Mouse (Mus musculus) intestine, embryonic 16.5 days (tissue): ENCODE measurements around the gene Ccne1. TPM values are rescaled to one million over a fixed set of nuclear protein-coding genes. Genes with fewer than 3 reads are reported as not detected.
A peak's percentile ranks its signal among the peaks of the same experiment; 100 is the strongest.

ENCODE experiments used
- ATAC-seq: fragments of 200-750 bp; cut with Nextera tagmentation; 2 replicates; pipeline ENCODE4 v1.8.0; 2017; ENCODE audit warnings: moderate TSS enrichment, moderate library complexity
- H3K27ac ChIP-seq: fragments of 300-500 bp; sonication (generic); 2 replicates; pipeline ENCODE4 v1.5.1; 2014; ENCODE audit warnings: mild to moderate bottlenecking, low read length
- H3K27me3 ChIP-seq: fragments of 300-500 bp; sonication (generic); replicated peaks from 2 replicates; pipeline ENCODE4 v1.6.1; 2014; ENCODE audit warnings: low read length, control low read depth, mixed read lengths; ENCODE audit not compliant: control insufficient read depth, insufficient read depth
- H3K36me3 ChIP-seq: fragments of 300-500 bp; sonication (generic); 2 replicates; pipeline ENCODE4 v1.6.1; 2014; ENCODE audit warnings: low read length, control low read depth; ENCODE audit not compliant: control insufficient read depth, insufficient read depth
- H3K4me1 ChIP-seq: fragments of 300-500 bp; sonication (generic); 2 replicates; pipeline ENCODE4 v1.6.1; 2014; ENCODE audit warnings: low read length, control low read depth, mixed read lengths; ENCODE audit not compliant: control insufficient read depth, insufficient read depth
- H3K4me2 ChIP-seq: fragments of 300-500 bp; sonication (generic); 2 replicates; pipeline ENCODE4 v1.6.1; 2014; ENCODE audit warnings: low read depth, low read length, control low read depth
- H3K4me3 ChIP-seq: fragments of 300-500 bp; sonication (generic); 2 replicates; pipeline ENCODE4 v1.5.1; 2014; ENCODE audit warnings: mild to moderate bottlenecking, low read length
- H3K9ac ChIP-seq: fragments of 300-500 bp; sonication (generic); 2 replicates; pipeline ENCODE4 v1.6.1; 2014; ENCODE audit warnings: low read depth, low read length
- H3K9me3 ChIP-seq: fragments of 300-500 bp; sonication (generic); 2 replicates; pipeline ENCODE4 v1.6.1; 2016; ENCODE audit warnings: low read length, control low read depth; ENCODE audit not compliant: control insufficient read depth
- WGBS: fragments of 180-500 bp; shearing (Covaris S2); extraction: QIAGEN DNeasy Blood & Tissue Kit; methylation state at CpG from one replicate; pipeline ENCODE4 v1.1.7; 2014; 5-methylcytosine and 5-hydroxymethylcytosine counted together
- polyA plus RNA-seq: library from polyadenylated mRNA; unstranded; fragments of >200 nt; fragmentation: Nextera tagmentation; extraction: Ambion mirVana; gene quantifications from 2 replicates; pipeline ENCODE4 v1.2.1, GENCODE M21; 2015

The Ccne1 gene
- polyA plus RNA-seq, 1 experiment from 2014 or later = 55.9 TPM

DNA sequence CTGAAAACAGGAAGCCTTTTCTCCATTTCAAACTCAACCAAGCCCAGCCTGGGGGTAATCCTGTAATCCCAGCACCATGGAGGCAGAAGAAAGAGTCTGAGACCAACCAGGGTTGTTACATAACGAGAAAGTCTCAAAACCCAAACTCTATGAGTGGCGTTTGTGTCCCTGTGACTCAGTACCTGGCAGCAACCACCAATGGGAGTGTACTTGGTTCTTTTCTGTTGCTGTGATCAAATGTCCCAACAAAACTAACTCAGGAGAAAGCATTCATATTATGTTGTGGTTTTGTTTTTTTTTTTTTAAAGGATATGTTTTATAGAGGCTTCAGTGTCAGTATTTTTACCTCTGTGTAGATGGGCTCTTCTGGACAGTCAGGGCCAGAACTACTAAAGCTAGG lies 36.7 kb downstream of the Ccne1 start:
- no peaks in the 10 kb centered on the region for H3K9me3 ChIP-seq
- no peak overlapping the region for H3K4me3 ChIP-seq
- 54% methylated on average over 2 of the region's 2 CpGs for WGBS
- no peak overlapping the region for H3K9ac ChIP-seq
- H3K36me3 ChIP-seq = no peaks in the 10 kb centered on the region
- H3K27ac ChIP-seq = no peak overlapping the region
- H3K27me3 ChIP-seq = no peaks in the 10 kb centered on the region; the same call in 1 of the 2 replicates
- H3K4me1 ChIP-seq = no peaks in the 10 kb centered on the region; the same call in 1 of the 2 replicates
- no peak overlapping the region for H3K4me2 ChIP-seq
- no peak for ATAC-seq

DNA sequence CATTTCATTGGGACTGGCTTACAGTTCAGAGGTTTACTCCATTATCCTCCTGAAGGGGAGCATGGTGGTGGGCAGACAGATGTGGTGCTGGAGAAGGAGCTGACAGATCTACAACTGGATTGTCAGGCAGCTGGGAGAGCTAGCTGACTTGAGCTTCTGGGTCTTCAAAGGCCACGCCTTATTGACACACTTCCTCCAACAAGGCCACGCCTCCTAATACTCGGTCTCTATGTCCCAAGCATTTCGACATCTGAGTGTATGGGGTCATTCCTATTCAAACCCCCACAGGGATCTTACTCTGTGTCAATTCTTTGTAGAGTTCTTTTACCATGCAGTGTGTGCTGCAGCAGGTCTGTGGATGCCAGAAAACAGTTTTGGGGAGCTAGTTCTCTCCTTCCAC lies 42.9 kb downstream of the Ccne1 start:
- Histone ChIP-seq H3K36me3 (no peaks in the 10 kb centered on the region), H3K4me2 (no peak overlapping the region), H3K4me1 (0 out of 2 replicates have a peak, but pooled peaks cover 4% of the 10 kb centered on the region), H3K27me3 (no peaks in the 10 kb centered on the region), H3K4me3 (no peak overlapping the region), H3K9ac (no peak overlapping the region), H3K27ac (no peak overlapping the region), H3K9me3 (no peaks in the 10 kb centered on the region)
- WGBS = 37% methylated on average over 4 of the region's 4 CpGs
- ATAC-seq = no peak

DNA sequence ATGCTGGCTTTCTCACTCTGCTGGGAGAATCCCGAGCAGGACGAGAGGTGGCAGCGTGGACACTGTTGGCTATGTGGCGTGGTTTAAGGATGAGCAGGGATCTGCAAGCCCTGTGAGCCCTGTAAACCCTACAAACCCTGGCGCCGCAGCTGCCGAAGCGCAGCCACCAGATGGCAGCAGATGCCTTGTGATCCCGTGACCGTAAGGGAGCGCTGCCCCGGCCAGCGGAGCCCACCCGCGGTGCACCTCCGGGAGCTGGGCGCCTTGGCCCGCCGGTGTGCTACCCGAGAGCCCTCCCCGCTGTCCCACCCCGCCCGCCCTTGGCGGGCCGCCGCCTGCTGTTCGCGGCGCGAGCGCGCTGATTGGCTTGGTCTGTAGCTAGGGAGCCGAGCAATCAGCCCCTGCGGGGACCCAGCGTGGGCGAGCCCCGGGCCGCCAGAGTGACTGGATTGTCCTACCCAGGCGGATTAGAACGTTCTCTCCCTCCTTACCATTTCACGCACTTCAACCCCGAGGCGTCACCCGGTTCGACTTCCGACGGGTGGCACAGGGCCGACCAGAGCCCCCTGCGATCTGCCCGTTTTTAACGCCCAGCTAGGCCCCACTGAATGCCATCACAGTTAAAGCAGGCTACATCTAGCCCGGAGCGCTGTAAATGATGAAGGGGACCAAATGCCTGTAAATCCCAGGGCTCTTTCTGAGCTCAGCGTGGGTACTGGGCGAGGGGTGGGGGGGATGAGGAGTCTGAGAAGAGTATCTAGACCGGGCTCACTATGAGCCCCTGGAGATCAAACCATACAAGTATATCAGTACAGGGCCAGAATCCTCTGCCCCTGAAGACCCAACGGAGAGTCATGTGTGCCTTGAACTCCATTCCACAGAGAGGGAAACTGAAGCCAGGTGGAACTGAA lies 46.0 kb downstream of the Ccne1 start:
- H3K9me3 ChIP-seq = no peaks in the 10 kb centered on the region
- H3K9ac ChIP-seq = peak overlapping the region; percentile 75
- ATAC-seq = peak; percentile 94
- H3K36me3 ChIP-seq = no peaks in the 10 kb centered on the region
- 0 out of 2 replicates have a peak, but pooled peaks cover 4% of the 10 kb centered on the region for H3K4me1 ChIP-seq
- peak overlapping the region; percentile 64 for H3K4me3 ChIP-seq
- 1% methylated on average over 57 of the region's 57 CpGs for WGBS
- peak overlapping the region; percentile 27; the same call in 1 of the 2 replicates for H3K27ac ChIP-seq
- H3K27me3 ChIP-seq = no peaks in the 10 kb centered on the region
- peak overlapping the region; percentile 90 for H3K4me2 ChIP-seq

DNA sequence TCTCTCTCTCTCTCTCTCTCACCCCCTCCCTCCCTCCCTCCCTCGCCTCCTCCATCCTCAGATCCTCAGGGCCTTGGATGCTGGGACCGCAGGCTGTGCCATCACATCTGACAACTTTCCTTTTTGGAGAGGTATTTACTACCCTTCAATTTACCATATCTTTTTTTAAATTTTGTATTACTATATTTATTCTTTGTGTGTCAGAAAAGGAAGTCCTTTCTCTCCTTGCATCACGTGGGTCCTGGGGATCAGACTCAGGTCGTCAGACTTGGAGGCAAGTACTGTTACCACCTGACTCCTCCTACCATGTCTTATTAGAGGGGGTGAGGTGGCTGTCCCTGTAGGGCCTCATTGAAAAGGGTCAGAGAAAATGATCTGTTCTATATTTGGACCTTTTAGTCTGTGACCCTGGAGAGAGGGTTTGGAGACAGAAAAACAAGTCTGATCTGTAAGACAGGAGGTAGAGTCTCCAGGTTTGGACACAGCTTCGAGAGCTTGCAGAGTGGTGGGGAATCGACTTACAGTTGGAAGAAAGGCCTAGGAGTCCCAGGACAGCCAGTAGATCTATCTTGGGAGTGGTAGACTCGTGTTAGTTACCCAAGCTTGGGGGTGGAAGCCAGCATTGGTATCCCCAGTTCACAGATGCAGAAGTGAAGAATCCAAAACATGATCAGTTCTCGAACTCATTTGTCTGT lies 47.6 kb downstream of the Ccne1 start:
- Histone ChIP-seq H3K36me3 (no peaks in the 10 kb centered on the region), H3K9me3 (no peaks in the 10 kb centered on the region), H3K27me3 (no peaks in the 10 kb centered on the region), H3K9ac (no peak overlapping the region), H3K4me1 (0 out of 2 replicates have a peak, but pooled peaks cover 4% of the 10 kb centered on the region), H3K27ac (no peak overlapping the region), H3K4me3 (no peak overlapping the region), H3K4me2 (no peak overlapping the region)
- 82% methylated on average over 7 of the region's 8 CpGs for WGBS
- ATAC-seq = no peak

DNA sequence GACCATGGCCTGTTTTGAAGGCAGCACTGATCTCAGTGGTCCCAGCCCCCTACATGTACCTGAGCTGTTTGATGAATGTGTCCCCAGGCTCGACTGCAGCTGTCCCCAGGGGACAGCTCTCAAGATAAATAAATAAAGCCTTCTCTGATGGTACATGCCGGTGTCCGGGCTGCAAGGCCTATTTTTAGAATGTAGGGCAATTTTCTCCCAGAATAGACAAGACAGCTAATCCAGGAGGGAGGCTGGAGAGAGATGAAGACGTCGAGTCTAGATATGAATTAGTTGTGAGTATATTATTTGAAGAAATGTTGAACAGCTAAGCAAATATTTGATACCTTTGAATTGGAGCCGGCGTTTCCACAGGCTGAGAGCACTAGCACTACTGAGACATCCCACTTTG lies 48.2 kb downstream of the Ccne1 start:
- Histone ChIP-seq H3K36me3 (no peaks in the 10 kb centered on the region), H3K4me3 (no peak overlapping the region), H3K27ac (no peak overlapping the region), H3K27me3 (no peaks in the 10 kb centered on the region), H3K4me2 (no peak overlapping the region), H3K4me1 (0 out of 2 replicates have a peak, but pooled peaks cover 4% of the 10 kb centered on the region), H3K9me3 (no peaks in the 10 kb centered on the region), H3K9ac (no peak overlapping the region)
- no peak for ATAC-seq
- WGBS = 34% methylated on average over 7 of the region's 7 CpGs

DNA sequence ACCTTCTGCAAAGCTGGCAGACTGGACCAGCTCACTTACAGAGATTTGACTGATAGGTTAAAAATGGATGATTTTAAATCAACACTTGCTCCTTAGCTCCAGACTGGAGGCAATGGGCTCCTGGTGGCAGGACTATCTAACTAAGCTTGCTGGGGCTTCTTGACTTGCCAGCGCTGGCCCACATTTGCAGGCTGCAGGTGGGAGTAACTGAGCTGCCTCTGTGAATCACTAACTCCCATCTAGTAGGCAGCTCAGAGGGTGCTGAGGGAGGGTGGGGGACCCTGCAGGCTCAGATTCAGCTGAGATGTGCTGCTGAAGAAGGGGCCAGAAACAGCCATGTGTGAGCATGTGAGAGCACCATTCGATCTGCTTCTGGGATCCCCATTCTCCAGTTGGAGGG lies 51.3 kb downstream of the Ccne1 start:
- Histone ChIP-seq H3K36me3 (no peaks in the 10 kb centered on the region), H3K9me3 (no peaks in the 10 kb centered on the region), H3K4me3 (no peak overlapping the region), H3K27me3 (no peaks in the 10 kb centered on the region), H3K4me1 (0 out of 2 replicates have a peak, but pooled peaks cover 2% of the 10 kb centered on the region), H3K9ac (no peak overlapping the region), H3K27ac (no peak overlapping the region), H3K4me2 (no peak overlapping the region)
- ATAC-seq = no peak
- 72% methylated on average over 2 of the region's 2 CpGs for WGBS

DNA sequence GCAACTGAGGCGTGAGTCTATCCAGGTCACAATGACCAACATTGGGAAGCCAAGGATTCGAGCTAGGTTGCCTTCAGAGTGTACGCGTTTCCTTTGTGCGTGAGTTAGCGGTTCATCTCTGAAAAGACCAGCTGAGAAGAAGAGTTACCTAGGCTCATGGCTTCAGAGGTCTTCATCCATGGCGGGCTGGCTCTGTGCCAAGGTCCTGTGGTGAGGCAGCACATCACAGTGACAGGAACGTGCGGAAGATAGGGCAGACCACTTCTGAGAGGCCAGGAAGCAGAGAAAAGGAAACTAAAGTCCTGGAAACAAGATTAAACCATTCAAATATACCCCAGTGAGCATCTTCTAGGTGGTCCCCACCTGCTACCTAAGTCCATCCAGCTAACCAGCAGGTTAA lies 53.1 kb downstream of the Ccne1 start:
- H3K27ac ChIP-seq = no peak overlapping the region
- H3K9ac ChIP-seq = no peak overlapping the region
- no peaks in the 10 kb centered on the region for H3K36me3 ChIP-seq
- H3K4me3 ChIP-seq = no peak overlapping the region
- no peak overlapping the region for H3K4me2 ChIP-seq
- no peaks in the 10 kb centered on the region for H3K27me3 ChIP-seq
- 85% methylated on average over 9 of the region's 9 CpGs for WGBS
- no peaks in the 10 kb centered on the region for H3K9me3 ChIP-seq
- ATAC-seq = no peak
- no peaks in the 10 kb centered on the region for H3K4me1 ChIP-seq

Other genes with a start within 250 kb of the Ccne1 start
- gene Uri1, start 84.0 kb downstream of the Ccne1 start, polyA plus RNA-seq = 29.6 TPM in 2 replicates
- gene 1600014C10Rik, start 75.7 kb upstream of the Ccne1 start, polyA plus RNA-seq = 16.6 TPM in 2 replicates
- 4.5 and 4.8 TPM in 2 replicates for gene Plekhf1, start 120.5 kb upstream of the Ccne1 start, polyA plus RNA-seq
- 38.4 and 43.7 TPM in 2 replicates for gene Pop4, start 163.9 kb upstream of the Ccne1 start, polyA plus RNA-seq